Mouse (Mus musculus) gastrocnemius, postnatal 14 days (tissue): ENCODE measurements around the gene Apoc1. TPM values are rescaled to one million over a fixed set of nuclear protein-coding genes. Genes with fewer than 3 reads are reported as not detected.
"Not testable (repeated sequence)": the region's sequence is repeated elsewhere in the genome, so short reads cannot be mapped to it uniquely, and the experiment has no call there.

Experiments used
- DNase-seq: peaks from one replicate; pipeline ENCODE4 v3.0.0; 2021; ENCODE audit warnings: mixed read lengths
- intact Hi-C: fragments of 180-260 bp; cut with DNase I; formaldehyde crosslinking; loops from one replicate; pipeline ENCODE4 v1.15.1; 2025; ENCODE audit warnings: low total_unique reads
- total RNA-seq, 2 experiments: library from RNA; stranded (reverse); gene quantifications; 2 replicates each; pipeline ENCODE4 v1.2.3; 2021

Apoc1 gene
- total RNA-seq, 2 experiments from 2014 or later, result 1.3 TPM; not detected in 1

DNA sequence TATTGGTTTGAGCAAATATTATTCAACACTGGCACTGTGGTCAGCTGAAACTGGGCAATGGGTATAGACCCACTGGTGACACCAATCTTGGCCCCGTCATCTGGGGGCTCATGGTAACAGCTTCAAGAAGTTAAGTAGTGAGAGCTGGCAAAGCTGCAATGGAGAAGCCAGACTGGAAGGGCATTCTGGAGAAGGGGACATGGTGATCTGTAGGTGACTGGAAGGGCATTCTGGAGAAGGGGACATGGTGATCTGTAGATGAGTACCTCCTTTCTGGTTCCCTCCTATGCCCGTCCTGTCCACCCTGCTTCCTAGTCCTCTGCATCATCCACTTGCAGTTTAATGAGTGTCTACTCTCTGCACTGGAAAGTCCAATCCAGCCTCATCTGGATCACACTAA is 3.8 kb downstream of the Apoc1 start:
- intact Hi-C loops, result no loop called here
- DNase-seq, result no peak

DNA sequence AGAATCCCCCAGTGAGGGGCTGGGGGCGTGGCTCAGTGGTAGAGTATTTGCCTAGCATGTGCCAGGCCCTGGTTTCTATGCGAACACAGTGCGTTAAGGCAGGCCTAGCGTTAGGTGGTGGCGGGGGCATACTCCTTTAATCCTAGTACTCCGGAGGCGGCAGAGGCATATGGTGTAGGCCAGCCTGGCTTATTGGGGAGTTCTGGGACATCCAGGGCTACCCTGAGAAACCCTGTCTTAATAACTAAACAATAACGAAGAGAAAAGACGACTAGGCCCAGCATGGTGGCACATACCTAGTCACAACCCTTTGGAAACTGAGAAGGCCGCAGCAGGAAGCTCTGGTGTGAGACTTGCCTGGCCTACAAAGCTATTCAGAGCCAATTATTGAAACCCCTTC is 4.4 kb downstream of the Apoc1 start:
- intact Hi-C loops, result no loop called here
- DNase-seq, result no peak

DNA sequence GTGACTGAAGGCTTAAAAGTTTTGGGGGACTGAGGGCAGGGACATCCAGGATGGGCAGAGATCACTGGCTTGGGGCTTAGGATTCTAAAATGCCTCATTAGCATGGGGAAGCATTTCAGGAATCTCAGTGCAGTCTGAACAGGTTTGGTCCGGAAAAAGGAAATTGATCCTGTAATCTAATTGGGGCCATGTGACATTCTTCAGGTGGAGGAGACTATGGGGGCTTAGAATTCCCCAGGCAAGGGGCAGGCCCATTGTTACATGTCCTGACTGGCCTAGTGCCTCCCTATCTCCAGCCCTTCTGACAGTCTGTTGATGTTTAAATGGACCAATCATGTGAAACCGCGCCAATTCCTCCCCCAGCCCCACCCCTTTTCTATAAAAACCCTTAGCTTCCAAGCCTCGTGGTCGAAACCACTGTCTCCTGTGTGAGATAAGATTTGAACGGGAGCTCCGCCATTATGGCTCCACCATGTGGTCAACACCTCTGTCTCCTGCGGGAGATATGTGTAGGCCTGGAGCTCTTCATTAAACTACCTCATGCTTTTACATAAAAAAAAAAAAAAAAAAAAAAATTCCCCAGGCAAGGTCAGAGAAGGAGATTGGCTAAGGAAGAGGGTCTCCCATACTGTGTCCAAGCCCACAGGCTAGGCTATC is 5.4 kb downstream of the Apoc1 start:
- DNase-seq, intact Hi-C loops: not testable (repeated sequence)

DNA sequence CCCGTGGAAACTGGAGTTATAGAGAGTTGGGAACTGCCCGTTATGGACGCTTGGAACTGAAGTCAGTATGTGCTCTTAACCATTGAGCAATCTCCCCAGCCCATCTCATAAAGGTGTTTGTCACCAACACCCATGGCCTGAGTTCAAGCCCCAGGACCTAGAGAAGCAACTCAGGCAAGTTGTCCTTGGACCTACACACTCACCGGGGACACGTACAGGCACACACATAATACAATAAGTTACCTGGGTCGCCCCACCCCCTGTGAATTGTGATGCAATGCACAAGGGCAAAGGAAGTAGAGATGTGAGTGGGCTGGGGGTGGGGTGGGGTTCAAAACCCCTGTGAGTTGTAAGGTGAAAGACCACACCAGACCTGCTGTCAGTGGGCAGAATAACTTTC is 5.9 kb downstream of the Apoc1 start:
- DNase-seq, result no peak
- intact Hi-C loops, result no loop called here

DNA sequence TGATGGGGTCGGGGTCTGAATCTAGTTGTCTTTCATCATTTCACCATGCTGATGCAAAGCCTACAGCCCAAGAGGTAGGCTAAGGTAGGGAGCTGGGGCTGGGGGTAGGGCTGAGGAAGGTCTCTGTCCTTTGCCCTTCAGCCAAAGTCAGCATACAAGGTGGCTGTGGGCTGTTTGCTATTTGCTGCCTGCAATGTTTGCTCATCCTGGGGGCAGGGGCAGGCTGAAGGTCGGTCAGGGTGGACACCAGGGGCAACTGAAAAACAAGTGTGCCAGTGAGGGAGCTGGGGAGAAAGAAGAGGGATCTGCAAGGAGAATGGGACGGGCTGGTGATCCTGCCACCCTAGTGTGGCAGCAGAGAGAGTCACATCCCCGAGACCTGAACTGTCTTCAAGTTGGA is 7.1 kb downstream of the Apoc1 start:
- no peak for DNase-seq
- intact Hi-C loops, result no loop called here

DNA sequence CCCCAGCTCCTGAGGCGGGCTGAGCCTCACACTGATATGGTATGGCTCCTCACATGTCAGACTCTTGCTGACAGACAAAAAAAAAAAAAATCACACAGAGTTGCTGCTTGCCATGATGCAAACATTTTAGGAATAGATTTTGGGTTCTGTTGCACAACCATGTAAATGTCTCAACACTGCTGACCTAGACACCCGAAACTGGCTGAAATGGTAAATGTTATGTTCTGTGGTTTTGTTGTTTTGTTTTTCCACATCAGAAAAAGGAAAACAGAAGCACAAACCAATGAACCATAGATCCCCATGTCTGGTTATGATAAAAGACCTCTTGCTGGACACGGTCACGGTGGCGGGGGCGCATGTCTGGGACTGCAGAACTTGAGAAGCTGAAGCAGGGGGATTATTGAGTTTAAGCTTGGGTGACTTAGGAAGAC is 8.7 kb downstream of the Apoc1 start:
- intact Hi-C loops, result no loop called here
- no peak for DNase-seq

DNA sequence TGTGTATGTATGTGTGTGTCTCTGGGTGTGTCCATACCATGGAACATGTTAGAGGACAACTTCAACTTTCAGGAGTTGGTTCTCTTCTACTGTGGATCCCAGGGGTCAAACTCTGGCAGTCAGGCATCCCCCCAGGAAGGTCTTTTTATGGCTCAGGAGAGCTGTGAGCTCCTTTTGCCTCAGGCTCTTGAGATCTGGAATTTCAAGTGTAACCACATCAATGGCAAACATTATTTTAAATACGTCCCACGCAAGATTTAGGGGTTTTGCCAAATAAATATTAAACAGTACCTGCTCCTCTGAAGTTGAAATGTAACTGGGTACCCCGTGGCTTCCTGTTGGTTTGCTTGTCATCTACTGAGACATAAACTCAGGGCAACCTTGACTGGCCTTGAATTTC is 9.5 kb downstream of the Apoc1 start:
- intact Hi-C loops, result no loop called here
- DNase-seq, result no peak

DNA sequence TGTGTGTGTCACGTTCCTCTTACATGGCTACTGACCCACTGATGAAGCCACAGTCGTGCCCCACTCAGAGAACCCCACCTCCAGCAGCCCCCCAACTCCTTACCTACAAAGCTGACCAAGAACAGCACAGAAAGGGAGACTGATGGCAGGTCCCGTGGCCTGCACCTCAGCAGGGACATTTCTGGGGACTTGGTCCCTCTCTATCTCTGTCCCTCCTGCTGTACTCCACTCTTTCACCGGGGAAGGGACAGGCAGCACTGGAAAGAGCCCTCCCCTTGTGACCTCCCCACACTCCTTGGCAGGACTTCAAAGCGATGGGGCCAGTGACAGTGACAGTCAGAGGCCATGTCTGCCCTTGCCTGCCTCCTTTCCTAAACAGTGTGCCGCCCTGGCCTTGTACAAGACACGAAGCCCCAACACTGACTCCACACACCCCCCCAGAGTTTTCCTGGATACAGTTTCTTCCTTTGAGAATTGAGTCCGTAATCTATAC is 11.2 kb downstream of the Apoc1 start, which contains the start of the genes Gm44805 and Apoc4:
Gene Gm44805, minus strand, starts transcription at position 222 of the 493 bp plus-strand sequence.
Gene Apoc4, minus strand, starts transcription at position 278 of the 493 bp plus-strand sequence.
- no peak for DNase-seq
- intact Hi-C loops, result no loop called here

DNA sequence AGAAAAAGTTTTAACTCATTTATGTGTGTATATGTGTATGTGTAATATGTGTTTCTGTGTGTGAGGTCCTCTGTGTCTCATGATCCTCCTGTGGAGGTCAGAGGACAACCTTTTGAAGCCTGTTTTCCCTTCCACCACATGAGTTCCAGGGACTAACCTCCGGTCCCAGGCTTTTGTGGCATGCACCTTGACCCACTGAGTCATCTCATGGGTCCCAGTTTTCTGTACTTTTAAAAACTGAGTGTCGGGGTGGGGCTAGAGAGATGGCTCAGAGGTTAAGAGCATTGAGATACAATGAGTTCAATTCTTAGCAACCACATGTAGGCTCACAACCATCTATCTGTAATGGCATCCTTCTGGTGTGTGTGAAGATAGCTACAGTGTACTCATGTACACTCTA is 11.8 kb downstream of the Apoc1 start:
- intact Hi-C loops, result no loop called here
- DNase-seq, result no peak

DNA sequence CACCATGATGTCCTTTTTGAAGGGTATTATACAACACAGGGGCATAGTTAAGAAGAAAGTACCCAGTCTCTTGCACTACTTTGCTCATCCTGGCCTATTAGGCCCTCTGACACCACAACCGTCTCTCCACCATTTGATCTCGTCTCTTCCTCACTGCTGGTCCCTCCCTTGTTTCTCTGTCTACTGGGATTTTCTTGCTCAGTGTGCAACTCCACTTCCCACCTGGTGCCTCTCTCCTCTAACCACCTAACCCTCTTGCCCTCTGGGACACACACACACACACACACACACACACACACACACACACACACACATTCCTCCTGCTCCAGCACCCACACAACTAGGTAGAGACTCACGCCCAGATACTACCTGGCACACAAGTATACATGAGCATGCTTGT is 13.6 kb downstream of the Apoc1 start:
- intact Hi-C loops, result no loop called here
- no peak for DNase-seq

DNA sequence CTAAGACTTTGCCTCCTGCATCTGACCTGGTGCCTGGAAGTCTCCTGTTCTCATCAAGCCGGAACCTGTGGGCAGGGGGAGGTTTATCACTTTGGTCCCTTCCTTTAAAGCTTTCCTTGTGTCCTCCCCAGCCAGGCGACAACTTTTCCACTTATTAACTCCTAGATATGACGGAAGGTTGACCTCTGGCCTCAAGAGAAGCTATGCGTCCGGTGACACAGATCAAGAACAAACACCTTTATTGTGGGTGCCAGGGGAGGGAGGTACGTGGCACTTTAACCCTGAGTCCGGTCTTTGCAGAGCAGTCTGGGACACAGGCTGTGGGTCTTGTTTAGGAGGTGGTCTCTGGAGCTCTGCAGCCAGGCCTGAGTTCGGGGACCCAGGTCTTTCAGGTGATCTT is 14.6 kb downstream of the Apoc1 start, which contains the start of gene Apoc2:
Gene Apoc2, minus strand, starts transcription at position 70 of the 400 bp plus-strand sequence.
- no peak for DNase-seq
- intact Hi-C loops, result no loop called here

DNA sequence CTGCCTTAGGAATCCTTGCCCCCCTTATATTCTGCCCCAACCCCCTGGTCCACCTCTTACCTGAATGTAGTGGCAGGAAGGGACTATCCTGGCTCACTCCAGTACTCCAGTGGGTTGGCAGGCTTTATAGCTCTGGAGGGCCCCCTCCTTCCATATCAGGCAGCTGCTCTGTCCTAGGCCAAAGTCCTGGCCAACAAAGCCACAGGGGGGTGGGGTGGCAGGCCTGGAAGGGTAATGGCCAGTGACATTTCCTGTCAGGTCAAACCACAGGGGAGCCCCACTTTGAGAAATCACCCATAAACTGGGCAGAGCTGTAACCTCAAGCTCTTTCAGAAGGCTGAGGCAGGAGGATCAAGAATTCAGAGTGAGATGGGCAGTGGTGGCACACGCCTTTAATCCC is 15.8 kb downstream of the Apoc1 start:
- intact Hi-C loops, result no loop called here
- no peak for DNase-seq

DNA sequence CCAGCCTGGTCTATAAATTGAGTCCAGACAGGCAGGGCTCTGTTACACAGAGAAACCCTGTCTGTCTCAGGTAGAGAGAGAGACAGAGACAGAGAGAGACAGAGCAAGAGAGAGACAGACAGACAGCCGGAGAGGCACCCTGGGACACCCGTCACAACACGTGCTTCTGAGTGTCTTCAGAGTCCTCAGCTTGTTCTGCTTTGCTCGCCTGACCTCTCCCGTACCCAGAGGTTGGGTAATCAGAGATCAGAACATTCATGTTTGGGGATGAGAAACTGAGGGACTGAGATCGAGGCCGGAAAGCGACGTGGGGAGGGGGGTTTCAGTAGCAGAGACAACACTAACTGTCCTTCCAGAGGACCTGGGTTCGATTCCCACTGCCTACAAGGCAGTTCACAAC is 16.6 kb downstream of the Apoc1 start:
- intact Hi-C loops, result no loop called here
- DNase-seq, result no peak

DNA sequence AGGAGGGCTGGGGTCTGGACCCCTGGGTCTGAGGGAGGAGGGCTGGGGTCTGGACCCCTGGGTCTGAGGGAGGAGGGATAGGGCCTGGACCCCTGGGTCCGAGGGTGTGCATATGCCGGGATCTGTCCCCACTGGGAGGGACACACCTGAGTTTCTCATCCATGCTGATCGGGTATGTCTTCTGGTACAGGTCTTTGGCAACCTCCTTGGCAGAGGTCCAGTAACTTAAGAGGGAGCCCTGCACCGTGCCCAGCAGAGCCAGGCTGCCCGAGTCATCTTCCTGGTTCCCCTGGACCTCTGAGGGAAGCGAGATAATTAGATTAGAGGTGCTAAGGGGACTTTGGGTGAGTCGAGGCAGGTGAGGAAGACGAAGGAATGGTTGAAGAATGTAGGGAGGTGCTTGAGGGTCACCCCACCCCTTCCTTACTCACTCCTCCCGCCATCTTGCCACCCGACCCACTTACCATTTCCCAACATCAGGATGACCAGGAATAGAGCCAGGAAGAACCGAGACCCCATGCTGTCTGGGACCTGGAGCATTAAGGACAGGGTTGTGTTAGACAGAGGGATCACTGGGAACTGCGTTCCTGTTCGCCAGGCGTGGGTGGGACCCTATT is 19.3 kb downstream of the Apoc1 start:
- intact Hi-C loops, result no loop called here
- no peak for DNase-seq

DNA sequence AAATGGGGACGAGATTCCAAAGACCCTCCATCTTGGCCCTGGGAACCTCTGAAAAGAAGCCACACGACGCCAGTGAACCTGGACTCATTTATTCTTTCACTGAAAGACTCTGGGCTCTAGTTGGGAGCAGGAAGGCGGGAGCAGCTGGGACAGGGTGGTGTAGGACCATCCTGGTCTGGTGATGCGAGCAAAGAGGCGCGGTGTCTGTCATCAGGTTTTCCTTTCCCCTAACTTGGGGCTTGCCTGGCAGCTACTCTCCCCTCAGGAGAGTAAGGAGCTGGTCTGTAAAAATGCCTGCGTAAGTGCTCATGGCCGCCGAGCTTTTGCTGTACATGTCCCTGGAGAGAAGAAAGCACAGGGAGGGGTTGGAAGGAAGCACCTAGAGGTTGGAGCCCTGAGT is 20.9 kb downstream of the Apoc1 start:
- no peak for DNase-seq
- intact Hi-C loops, result no loop called here

DNA sequence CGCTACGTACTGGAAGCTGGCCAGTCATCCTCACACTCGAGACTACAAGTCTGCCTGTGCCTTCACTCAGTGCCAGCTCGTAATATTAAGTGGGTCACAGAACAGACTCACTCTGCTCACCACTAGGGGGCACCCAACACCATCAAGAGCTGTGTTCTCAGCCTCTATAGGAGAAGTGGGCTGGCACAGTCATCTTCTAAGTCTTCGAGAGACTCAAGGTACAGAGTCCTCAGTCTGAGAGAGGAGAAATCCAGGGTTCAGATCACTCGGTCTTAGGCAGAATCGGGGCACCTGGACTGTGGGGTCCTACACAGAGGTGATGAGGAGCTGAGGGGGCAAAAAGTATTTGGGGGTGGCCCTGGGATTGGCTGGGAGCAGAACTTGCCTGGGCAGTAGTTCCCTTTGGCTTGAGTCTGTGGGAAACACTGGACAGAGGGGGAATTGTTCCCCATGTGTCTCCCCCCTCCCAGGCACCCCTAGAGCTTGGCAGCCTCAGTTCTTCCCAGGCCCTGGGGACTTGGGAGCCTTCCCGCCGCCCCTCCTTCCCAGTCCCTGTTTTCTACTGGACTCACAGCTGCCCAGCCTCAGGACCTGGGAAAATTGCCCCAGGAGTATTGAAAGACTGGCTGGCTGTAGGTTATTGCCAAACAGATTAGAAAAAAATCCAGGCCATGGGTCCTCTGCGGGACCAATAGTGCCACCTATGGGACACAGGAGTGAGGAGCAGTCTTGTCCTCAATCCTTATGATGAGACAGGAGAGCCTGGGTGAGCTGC is 23.3 kb downstream of the Apoc1 start:
- DNase-seq, result peak; percentile 91
- intact Hi-C loops, result loop anchor here (2.0 kb wide), 1 partner anchor 34 kb away; no protein-coding TSS in a partner anchor

DNA sequence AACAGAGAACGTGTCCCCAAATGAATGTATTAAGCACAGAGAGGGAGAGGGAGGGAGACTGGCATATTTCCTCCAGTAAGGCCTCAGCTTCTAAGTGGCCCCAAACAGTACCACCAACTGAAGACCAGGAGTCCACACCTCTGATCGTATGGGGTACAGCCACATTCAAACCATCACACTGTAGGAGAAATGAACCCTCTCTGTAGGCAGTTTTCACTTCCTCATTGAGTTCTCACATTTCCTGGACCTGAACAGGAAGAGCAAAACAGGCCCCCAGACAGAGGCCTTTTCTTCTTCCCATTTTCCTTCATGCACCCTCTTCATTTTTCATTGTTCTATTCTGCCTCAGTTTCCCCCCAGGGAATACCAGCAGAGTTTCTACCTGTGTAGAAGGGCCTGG is 25.0 kb downstream of the Apoc1 start:
- intact Hi-C loops, result no loop called here
- no peak for DNase-seq

DNA sequence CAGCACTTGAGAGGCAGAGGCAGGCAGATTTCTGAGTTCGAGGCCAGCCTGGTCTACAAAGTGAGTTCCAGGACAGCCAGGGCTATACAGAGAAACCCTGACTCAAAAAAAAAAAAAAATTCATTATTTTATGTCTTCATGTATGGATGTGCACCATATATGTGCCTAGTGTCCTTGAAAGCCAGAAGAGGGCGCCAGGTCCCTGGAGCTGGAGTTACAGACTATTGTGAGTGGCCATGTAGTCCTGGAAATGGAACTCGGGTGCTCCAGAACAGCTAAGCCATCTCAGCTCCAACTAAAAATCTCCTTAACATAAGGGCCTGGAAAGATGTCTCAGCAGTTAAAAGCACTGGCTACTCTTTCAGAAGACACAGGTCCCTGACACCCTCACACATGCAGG is 25.7 kb downstream of the Apoc1 start:
- intact Hi-C loops, result no loop called here
- no peak for DNase-seq

DNA sequence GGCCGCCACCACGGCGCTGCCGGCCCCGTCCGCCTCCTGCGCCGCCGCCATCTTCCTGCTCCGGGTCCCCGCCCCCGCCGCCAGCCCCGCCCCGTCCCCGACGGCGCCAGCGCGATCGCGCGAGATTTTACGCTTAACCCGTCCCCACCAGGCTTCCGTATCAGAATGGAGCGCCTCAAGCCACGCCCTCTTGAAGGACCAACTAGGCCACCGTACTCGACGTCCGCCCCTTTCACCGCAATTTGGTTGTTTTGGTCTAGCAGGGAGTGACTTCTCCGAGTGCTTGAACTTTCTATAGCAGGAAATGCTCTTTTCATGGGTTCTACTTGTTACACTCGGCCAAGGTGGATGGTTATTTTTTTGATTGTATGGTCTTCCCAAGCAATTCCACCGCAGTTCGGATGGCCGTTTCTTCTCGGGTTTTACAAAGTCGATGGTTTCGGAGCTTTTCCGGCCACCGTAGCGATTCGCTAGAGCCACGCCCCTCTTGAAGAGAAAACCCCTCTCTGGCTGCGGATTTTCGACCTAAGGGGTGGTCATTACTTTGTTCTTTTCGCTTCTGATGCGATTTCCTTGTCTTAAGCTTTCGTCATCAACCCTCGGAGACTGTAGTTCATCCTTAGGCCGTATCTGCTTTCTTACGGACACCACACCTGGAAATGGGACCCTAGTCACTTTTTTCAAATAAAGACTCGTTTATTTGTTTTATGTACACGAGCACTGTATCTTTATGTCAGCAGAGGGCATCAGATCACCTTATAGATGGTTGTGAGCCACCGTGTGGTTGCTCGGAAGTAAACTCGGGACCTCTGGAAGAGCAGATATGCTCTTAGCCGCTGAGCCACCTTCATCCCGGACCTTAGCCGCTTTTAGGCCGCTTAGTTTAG is 27.3 kb downstream of the Apoc1 start, which contains the start of gene Clptm1:
Gene Clptm1, minus strand, starts transcription at position 79 of the 887 bp plus-strand sequence.
- peak; percentile 97 for DNase-seq
- intact Hi-C loops, result no loop called here
